Mouse (Mus musculus): ENCODE measurements around the gene Cd300a.

The Cd300a gene
- long read RNA-seq, experiment 1, full-length matches to known transcripts = 3 of 6 reads
- long read RNA-seq, experiment 1, partial matches to known transcripts = 1 of 6 reads
- long read RNA-seq, experiment 1, other reads (novel, unspliced or antisense) = 2 of 6 reads
- long read RNA-seq, experiment 2, full-length matches to known transcripts = 16 of 17 reads
- long read RNA-seq, experiment 2, partial matches to known transcripts = 0 of 17 reads
- long read RNA-seq, experiment 2, other reads (novel, unspliced or antisense) = 1 of 17 reads

DNA sequence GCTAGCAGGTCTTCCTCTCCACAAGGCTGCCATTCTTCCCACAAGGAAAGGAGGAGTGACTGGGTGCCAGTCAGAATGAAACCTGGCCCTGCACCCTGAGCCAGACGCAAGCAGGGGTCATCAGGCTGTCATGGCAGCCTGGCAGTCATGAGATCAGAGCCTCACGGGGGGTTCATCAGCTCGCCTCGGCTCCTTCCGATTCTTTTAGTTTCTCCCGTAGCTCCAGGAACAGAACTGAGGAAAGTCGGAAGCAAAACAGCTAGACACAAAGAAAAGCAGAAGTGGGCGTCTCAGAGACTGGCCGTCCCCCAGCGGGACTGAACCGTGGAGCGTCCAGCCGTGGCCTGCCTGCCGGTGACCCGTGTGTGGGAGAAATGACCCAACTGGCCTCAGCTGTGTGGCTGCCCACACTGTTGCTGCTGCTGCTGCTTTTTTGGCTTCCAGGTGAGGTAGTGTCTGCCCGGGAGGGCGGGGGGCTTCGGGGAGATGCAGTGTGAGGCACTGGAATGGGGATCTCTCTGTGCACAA, at the start of gene Cd300a:
TSS of gene Cd300a (plus strand) at position 51 of the 528 bp plus-strand sequence.
- intact Hi-C loops (cut with DNase I) = no loop called here

DNA sequence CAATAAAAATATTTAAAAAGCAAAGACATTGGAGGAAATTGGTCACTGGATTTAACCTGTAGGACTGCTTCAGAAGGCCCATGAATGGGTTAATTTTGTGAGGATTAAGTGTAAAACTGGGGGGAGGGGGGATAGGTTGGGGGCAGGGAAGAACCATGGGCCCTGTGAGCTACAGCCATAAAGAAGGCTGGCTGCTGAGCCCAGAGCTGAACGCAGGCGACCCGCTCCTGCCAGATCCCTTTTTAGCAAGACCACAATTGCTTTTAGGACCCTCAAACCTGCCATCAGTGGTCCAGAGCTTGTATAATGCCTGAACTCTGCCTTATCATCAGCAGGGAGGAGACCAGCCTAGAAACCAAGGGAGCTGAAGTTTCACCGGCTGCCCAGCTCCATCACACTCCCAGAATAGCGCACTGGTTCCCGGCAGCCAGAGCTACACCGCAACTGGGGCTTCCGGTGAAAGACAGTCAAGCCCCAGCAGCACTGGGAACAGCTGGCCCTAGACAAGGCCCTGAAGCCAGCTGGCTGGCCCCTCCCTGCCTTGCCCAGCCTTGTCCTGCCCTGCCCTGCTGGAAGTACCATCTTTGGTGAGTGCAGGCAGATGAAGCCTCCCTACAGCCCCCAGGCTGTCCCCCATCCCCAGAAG, 45.9 kb upstream of the Cd300a start:
- intact Hi-C loops (cut with DNase I) = no loop called here

DNA sequence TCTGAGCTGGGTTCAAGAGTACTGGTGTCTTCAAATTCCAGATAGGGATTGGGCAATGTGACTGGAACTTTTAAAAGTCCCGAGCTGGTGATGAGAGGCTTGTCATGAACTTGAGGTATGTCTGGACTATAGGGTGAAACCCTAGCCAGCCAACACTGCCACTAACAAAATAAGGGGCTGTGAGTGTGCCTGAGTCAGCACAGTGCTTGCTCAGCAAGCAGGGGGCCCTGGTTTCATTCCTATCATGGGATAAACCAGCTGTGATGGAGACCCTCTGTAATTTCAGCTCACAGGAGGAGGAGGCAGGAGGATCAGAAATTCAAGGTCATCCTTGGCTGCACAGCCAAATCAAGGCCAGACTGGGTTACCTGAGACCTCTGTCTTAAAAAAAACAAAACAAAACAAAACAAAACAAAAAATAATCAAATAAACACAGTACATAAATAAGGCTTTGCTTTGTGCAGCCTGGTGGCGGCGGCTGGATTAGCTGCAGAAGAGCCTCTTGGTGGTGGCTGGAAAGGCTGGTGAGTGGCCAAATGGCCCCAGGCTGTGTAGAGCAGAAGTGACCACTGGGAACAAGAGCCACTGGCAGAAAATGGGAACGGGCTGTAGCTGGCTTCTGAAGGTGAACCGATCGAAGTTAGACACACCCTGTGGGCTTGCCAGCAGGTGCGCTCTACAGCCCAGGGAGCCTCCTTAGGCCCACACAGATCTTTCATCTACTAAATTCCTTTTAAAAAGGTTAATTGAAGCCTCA, 45.2 kb upstream of the Cd300a start:
- intact Hi-C loops (cut with DNase I) = no loop called here

DNA sequence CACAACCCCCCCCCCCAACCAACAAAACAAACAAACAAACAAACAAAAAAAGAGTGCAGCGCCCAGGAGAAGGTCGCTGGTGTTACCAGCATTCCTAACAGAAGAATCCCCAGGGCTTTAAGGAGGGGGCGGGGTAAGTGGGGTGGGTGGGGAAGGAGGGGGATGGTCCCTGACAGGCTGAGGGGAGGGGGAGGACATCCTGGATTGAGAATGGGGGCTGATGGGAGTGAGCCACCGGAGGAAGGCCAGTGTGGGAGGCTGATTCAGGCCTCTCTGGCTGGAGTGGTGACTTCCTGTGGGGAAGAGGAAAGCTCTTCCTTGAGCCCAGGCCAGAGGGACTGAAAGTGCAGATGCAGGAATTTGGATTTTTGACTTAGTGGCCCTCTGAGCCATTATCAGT, 43.5 kb upstream of the Cd300a start:
- intact Hi-C loops (cut with DNase I) = no loop called here

DNA sequence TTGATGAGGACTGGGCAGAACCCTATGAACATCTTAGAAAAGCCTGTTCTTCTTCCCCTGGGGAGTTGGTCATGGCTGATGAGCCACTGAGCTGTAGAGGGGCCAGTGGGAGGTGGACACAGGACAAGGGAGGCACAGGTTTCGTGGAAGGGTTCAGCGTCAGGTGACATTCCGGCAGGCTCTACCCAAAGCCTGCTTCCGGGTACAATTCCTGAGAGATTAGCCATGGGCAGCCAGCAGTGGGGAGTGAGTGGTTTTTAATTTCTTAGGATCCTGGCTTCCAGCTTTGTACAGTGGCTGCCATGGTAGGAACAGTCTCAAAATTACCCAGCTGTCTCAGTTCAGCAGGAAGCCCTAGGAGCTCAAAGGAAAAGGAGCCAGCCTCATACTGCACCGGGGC, 42.8 kb upstream of the Cd300a start:
- intact Hi-C loops (cut with DNase I) = no loop called here

DNA sequence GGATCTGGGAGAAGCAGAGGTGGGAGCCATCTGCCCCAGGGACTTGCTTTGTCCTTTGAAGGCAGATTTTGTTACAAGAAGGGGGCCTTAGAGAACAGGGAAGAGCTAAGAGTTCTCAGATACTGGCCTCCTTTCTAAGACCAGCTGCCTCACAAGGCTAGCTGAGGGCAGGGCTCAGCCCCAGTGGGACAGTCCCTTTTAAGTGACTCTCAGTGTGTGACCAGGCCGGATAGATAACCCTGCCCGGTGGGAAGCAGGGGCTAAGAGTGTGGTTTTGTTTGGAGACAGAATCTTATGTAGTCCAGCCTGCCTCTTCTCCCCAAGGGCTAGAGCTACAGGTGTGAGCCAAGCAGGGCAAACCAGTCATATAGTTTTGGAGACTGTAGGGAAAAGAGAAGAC, 40.3 kb upstream of the Cd300a start:
- intact Hi-C loops (cut with DNase I) = no loop called here

DNA sequence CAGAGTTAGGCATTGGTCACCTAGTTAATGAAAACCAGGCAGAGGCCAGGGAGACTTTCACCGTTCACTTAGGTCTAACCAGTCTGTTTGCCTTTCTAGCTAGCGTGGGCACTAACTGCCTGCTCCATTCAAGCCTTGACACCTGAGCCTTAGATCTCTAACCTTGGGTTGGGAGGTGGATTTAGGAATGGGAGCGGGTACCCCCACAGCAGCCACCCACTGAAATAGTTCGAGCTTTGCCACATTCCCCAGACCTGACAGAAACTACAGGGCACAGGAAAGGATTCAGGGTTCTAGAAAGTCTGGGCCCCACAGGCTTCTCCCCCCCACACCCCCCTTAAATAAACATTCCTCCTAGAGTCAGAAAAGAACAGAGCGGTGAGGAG, 39.8 kb upstream of the Cd300a start:
- intact Hi-C loops (cut with DNase I) = no loop called here

DNA sequence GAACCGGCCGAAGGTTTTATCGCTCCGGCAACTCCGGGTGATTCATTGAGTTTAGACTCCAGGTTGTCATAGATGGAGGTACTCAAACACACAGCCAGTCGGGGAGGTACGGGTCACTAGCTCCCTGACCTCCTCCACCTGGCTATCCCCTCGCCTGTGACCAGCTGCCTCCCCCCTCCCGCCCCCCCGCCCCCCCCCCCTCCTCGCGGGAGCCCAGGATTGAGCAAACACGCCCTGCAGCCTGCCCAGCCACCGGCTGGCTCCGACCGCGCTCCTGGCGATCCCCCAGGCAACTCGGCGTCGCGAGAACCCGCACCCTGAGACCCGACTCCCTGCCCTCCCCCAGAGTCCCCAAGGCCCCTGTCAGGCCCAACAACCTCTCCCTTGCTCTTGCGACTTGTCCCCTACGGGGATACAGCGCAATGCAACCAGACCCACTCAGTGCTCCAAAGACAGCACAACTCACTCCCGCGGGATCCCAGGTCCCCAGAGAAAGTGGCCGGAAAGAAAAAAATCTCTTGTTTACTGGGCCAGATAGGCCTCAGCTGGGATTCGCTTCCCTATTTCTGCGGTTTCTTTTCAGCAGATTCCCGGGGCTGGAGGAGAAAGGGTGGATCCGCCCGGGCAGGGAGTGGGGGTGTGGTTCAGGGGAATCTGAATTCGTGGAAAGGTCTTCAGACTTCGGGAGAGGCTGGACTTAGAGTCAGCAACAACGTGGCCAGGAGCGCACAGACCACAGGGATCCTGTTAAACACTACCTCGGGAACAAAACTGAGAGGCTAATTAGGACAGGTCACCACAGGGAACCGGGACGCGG, 39.2 kb upstream of the Cd300a start, which contains the start of gene Gprc5c:
TSS of gene Gprc5c (plus strand) at position 701 of the 817 bp plus-strand sequence.
- intact Hi-C loops (cut with DNase I) = no loop called here

DNA sequence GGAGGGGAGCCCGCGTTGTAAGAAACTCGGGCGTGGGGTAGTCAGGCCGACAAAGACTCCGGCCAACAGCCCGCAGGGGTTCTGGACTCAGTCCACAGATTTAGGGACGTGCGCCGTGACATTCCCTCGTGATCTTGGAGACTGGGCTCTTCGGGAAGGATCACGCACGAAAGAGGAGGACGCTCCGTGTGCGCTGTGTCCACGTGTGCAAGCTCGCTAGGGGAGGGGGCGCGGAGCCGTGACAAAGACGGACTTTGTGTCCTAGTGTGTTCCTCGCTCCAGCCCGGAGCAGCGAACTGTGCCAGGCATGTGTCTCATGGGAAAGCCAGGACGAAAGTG, 38.6 kb upstream of the Cd300a start:
- intact Hi-C loops (cut with DNase I) = no loop called here

DNA sequence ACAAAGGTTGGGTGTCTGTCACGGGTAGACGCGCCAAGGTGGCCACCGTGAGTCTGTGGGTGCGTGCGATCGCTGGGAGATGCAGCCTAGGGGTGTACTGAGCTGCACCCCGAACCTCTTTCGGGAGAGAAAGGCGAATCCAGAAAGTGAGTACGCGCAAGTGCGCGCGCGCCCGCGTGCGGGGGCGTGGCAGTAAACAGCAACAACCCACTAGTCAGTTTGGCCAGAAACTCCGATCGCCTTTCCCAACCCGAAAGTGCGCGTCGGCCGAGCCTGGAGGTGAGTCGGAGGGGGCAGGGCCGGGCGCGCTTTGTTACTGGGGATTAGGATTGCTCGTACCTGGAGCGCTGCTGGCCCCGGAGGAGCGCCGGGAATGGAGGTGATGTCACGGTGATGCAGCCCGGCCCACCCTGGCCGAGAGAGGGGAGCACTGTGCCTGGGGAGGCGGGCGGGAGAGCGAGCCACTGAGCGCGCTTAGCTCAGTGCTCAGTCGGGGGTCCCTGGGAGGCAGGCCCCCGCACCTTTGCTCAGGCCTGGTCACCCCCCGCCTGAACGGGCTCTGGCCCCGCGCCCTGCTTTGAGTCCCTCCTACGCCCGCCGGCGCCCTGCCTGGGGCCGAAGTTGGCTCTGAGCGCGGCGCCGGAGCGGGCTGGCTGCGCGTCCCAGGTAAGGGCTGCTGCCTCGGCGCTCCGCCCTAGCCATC, 38.1 kb upstream of the Cd300a start:
- intact Hi-C loops (cut with DNase I) = no loop called here

DNA sequence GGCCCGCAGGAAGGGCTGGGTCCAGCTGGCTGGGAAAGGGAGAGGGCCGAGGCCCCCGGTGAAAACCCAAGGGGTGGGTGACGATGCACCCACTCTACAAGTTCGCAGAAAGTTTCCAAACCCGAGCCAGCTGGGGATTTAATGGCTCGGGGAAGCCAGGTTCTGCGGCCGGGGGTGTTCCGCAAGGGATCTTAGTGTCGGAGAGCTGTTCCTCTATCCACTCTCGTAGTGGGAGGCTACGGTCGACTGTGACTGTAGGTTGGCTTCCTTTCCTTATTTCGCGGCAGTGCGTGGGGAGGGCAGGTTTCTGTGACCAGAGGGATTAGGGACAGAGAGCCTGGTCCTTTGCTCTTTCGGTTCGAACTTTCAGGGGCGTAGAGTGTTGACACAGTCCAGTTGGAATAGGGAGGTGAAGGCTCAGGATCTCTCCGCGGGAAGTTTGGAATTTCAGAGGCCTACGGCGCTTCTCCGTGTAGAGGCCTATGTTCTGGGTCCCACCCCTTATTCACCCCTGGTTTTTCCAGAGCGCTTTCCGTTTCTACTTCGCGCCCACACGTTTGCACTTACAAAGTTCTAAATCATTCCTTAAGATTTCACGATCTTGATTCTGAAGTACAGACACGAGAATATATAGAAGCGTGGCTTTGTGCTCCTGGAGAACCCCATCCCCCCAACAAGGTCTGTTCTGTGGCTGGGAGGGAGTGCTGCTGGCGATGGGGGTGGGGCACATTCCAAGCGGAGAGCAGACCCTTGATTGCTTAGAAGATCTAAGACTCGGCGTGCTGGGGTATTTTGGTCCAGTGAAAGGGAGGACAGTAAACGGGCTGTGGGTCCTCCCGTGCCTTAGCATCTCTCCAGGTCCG, 37.3 kb upstream of the Cd300a start:
- intact Hi-C loops (cut with DNase I) = no loop called here

DNA sequence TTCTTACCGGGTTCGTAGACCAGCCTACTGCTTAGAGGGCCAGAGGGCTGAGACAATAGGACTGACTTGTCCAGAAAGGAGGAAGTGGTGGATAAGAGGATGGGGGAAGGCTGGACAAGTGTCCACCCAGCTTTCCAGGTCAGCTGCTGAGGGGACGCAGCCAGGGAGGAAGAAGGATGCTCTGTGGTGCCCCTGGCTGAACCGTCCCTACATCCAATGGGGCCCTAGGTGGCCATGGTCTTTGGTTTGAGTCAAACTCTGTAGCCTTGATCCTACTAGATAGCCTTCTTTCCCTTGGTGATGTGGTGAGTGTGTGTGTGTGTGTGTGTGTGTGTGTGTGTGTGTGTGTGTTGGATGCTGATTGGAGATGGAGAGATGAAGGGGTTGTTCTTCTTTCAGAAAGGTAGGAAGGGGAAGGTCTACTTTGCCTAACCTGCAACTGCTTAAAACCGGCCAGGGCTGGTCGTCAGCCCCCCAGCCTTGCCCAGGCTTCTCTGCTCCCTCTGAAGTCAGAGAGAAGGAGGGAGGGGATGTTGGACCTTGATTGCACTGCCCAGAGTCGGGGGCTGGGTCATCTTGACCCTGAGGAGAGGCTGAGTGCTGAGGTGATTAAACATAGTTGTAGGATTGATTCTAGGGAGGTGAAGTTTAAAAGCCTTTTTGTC, 36.5 kb upstream of the Cd300a start:
- intact Hi-C loops (cut with DNase I) = no loop called here

DNA sequence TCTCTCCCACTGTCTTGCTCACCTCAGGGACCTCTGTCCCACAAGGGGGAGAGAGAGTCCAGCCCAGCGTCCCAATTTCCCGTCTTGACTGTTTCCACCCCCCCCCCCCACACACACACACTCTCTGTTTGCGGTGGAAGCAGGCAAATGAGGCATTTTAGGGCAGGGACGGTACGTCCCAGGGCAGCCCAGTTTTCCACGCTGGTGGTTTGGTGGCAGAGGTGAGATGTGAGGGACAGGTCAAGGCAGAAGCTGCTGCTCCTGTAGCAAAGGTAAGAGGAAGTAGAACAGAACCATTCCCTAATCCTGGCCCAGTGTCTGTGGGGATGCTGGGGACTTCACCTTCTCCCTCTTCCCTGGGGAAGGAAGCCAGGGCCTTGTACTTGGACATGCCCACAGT, 35.3 kb upstream of the Cd300a start:
- intact Hi-C loops (cut with DNase I) = no loop called here

DNA sequence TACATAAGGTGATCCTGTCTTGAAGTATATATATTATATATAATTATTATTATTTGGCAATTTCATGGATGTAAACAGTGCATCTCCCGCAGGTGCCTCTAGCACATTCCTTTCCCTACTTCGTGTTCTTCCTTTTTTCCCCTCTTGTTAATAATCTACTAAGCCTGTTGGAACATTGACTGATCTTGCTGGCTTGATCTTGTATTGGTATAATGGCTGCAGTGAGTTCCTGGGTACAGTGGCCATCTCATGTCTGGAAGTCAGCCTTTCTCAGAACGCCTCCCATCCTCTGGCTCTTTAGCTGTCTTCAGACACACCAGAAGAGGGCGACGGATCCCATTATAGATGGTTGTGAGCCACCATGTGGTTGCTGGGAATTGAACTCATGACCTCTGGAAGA, 33.7 kb upstream of the Cd300a start:
- intact Hi-C loops (cut with DNase I) = no loop called here

DNA sequence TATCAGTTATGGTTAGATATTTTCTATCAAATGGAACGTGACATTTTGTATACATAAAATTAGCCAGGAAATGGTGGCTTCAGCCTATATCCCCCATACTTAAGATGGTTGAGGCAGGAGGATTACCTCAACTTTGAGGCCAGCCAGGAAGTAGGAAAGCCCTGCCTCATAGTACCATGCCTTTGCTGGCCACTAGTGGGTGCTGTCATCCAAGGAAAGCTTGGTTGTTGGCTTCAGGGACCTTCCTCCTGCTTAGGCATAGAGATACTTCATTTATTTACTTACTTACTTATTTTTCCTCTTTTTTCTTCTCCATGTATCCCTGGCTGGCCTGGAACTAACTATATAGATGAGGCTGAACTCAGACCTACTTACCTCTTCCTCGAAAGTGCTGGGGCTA, 31.2 kb upstream of the Cd300a start:
- intact Hi-C loops (cut with DNase I) = no loop called here

DNA sequence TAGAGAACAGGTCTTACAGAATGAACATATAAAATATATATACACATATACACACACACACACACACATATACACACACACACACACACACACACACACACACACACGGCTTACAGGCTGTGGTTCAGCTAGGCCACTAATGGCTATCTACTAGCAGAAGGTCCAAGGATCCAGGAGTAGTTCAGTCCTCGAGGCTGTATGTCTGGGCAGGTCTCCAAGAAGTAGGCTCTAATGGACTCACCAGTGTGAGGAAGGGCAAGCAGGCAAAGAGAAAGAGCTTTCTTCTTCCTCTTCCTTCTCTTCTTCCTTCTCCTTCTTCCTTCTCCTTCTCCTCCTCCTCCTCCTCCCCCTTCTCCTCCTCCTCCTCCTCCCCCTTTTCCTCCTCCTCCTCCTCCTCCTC, 28.8 kb upstream of the Cd300a start:
- intact Hi-C loops (cut with DNase I) = no loop called here

DNA sequence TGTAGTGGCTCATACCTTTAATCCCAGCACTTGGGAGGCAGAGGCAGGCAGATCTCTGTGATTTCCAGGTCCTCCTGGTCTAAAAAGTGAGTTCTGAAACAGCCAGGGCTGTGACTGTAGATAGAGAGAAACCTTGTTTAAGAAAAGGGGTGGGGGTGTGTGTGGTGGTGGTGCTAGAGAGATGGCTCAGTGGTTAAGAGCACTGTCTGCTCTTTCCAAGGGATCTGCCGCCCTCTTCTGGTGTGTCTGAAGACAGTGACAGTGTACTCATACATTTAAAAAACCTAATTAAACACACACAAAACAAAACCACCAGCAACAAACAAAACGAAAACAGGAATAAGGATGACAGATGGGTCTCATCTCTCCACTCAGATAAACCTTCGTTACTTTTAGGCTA, 27.2 kb upstream of the Cd300a start:
- intact Hi-C loops (cut with DNase I) = no loop called here

DNA sequence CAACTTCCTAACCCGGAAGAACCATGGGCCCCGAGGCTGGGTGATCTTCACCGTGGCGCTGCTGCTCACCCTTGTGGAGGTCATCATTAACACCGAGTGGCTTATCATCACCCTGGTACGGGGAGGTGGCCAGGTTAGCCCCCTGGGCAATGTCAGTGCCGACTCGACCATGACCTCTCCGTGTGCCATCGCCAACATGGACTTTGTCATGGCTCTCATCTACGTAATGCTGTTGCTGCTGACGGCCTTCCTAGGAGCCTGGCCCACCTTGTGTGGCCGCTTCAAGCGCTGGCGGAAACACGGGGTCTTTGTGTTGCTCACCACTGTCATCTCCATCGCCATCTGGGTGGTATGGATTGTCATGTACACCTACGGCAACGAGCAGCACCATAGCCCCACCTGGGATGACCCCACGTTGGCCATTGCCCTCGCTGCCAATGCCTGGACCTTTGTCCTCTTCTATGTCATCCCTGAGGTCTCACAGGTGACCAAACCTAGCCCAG, 25.9 kb upstream of the Cd300a start:
- intact Hi-C loops (cut with DNase I) = no loop called here

DNA sequence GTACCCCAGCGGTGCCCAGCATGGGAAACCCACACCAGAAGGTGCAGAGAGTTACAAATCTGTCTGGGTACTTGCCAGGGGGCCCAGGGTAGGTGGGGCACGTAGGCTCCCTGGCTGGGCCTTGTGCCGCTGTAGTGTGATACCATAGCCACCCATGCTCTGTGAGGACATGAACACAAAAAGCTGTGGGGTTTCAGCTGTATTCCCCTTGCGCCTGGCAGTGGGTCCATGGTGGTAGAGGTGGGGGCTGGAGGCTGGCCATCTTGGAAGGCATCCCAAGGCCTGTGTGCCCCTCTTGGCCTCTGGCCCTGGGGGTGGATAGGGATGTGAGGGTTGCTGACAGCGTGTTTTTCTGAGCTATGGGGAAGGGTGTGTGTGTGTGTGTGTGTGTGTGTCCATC, 23.8 kb upstream of the Cd300a start:
- intact Hi-C loops (cut with DNase I) = no loop called here

Data from adrenal gland (tissue).